Mouse (Mus musculus): ENCODE results near the gene Ctf1.

DNA sequence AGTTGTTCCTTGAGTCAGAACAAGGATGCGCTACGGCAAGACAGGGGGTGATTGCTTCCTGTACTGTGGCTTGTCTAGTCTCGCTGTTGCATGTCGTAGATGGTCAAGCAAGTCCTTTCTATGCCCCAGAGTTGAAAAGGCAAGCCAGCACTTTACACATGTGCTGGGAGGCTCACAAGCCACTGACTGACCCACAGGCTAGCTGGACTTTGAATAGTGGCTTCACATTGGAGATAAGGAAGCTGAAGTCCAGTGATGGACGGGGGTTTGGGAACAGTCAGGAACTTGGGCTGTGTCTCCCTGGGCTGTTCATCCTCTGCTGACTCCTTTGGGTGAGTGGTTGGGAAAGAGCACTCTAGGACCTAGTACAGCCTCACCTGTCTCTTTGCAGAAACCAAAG, 39.1 kb downstream of the Ctf1 start:
- TF ChIP-seq CTCF (IDR thresholded peaks at IDR 0.05; ENCODE audit: control insufficient read depth, insufficient read depth, low read length) (no peak), POLR2A (IDR thresholded peaks at IDR 0.05; ENCODE audit: borderline replicate concordance, control insufficient read depth, low read depth, low read length) (no peak)

Measured in bone marrow, adult 2 months (tissue).